Mouse (Mus musculus) adrenal gland, postnatal 36 days (tissue): ENCODE measurements around the gene Etl4. TPM values are rescaled to one million over a fixed set of nuclear protein-coding genes. Genes with fewer than 3 reads are reported as not detected.
"Not testable (repeated sequence)": the region's sequence is repeated elsewhere in the genome, so short reads cannot be mapped to it uniquely, and the experiment has no call there.

Experiments used
- DNase-seq, 2 experiments: peaks; one replicate each; pipeline ENCODE4 v3.0.0; 2021; ENCODE audit warnings: mixed read lengths in 1 of 2
- total RNA-seq, 2 experiments: library from RNA; stranded (reverse); gene quantifications; 2 replicates each; pipeline ENCODE4 v1.2.3; 2021

Etl4 gene
- total RNA-seq, 2 experiments from 2014 or later, result 20.2 to 27.6 TPM

DNA sequence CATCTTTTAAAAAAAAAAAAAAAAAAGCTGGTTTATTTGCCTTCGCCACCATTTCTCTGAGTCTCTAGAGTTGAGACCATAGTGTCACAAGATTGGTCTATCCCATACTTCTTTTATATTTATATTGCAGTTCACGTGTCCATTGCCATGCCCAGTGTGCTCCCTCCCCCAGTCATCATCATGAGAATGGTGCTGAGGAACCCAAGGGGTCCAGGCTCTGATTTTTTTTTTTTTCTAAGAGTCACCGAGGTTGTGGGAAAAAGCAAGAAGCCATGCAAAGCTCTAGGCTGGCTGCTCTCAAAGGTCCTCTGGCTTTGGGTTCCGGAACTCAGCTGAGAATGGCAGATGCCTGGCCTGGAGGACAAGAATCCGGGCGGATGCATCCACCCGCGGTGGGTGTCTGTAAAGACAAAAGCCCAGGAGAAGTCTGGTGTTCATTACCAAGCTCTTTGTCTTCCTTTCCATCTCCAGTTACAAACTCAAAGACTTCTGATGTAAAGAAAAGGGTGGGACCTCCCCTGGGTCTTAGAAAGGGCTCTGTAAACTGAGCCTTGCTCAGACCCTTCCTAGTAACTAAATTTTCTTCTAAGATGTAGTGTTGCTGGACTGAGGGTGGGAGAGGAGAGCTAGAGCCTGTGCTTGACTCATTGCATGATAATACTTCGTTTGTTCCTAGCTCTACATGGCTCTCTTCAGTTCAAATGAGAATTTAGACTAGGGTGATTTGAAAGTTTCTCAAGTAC lies 745.2 kb downstream of the Etl4 start:
- DNase-seq, result no peak

- DNase-seq, result no peak
Observed at GRCm38 (mm10) chr2:20655341-20655612, 745.7 kb downstream of the Etl4 start.

- DNase-seq, result no peak
Observed at GRCm38 (mm10) chr2:20657856-20658255, 748.3 kb downstream of the Etl4 start.

DNA sequence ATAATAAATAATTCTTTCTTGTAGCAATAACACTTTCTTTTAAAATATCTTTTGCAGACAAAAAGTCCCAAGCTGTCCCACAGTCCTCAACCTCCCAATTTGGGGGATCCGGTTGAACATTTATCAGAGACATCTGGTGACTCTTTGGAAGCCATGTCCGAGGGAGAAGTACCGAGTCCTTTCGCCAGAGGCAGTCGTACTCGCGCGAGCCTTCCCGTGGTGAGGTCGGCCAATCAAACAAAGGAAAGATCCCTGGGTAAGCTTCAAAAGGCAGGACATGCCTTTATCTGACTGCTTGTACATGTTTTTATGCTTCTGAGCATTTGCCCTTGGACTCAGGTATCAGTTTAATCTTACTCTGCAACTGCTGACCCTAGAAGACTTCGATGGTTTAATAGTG lies 752.3 kb downstream of the Etl4 start:
- DNase-seq, result no peak

DNA sequence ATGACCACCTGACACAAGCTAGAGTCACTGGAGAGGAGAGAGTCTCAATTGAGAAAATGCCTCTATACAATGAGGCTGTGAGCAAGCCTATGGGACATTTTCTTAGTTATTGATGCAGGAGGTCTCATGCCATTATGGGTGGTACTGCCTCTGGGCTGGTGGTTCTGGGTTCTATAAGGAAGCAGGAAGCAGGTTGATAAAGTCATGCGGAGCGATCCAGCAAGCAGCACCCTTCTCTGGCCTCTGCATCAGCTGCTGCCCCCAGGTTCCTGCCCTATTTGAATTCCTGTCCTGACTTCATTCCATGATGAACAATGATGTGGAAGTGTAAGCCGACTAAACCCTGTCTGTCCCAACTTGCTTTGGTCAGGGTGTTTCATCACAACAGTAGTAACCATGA lies 753.1 kb downstream of the Etl4 start:
- DNase-seq, result no peak

DNA sequence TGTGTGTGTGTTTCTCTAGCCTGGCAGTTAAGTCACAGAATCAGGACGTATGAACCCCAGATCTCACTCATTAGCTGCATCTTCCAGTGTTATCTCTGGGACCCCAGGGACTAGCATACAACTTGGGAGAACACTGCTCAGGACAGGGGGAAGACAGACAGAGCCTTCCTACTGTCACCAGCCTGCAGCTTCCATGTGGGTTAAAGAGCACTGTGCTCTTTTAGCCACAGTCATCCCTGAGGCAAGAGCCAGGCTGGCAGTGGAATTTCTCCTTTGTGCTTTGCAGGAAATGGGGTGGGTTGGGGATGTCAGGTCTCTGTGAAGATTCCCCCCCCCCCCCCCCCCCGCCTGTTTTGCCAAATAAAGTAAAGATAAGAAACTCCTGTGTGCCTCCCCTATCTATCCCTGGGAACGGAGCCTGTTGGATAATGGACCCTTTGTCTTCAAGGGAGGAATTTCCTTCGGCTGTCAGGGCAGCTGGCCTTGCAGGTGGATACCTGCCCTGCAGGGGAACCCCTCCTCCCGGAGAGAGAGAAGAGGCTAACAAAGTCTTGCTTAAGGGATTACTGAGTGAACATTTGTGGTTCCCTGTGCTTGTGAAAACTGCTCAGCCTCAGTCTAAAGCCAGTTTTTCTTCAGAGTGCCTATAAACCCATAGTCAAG lies 755.9 kb downstream of the Etl4 start:
- DNase-seq, result no peak

DNA sequence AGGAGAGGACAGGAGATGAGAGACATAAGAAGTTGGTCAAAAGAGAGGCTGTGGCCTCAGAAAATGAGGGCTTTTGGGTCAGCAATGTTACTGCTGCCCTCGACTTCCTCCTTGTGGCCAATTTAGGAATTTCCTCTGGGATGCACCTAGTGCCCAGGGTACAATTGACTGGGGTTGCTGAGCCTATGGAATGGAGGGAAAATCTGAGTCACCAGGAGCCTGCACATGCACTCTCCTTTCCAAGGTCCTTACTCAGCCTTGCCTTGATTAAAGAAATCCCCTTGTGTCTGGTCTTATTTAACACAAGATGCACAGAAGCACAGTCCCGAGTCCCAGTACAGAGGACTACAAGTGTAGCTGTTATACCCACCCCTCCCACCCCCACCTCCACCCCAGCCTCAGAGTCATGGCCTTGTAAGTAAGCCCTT lies 756.5 kb downstream of the Etl4 start:
- DNase-seq, result peak; percentile 73 to 78

DNA sequence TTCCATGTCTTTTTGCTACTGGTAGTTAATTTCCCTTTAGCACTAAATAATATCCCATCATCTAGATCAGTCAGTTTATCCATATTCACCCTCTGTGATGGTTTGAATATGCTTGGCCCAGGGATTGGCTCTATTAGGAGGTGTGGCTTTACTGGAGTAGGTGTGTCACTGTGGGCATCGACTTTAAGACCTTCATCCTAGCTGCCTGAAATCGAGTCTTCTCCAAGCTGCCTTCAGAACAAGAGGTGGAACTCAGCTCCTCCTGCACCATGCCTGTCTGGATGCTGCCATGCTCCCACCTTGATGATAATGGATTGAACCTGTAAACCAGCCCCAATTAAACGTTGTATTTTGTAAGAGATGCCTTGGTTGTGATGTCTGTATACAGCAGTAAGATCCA lies 758.3 kb downstream of the Etl4 start:
- no peak for DNase-seq

DNA sequence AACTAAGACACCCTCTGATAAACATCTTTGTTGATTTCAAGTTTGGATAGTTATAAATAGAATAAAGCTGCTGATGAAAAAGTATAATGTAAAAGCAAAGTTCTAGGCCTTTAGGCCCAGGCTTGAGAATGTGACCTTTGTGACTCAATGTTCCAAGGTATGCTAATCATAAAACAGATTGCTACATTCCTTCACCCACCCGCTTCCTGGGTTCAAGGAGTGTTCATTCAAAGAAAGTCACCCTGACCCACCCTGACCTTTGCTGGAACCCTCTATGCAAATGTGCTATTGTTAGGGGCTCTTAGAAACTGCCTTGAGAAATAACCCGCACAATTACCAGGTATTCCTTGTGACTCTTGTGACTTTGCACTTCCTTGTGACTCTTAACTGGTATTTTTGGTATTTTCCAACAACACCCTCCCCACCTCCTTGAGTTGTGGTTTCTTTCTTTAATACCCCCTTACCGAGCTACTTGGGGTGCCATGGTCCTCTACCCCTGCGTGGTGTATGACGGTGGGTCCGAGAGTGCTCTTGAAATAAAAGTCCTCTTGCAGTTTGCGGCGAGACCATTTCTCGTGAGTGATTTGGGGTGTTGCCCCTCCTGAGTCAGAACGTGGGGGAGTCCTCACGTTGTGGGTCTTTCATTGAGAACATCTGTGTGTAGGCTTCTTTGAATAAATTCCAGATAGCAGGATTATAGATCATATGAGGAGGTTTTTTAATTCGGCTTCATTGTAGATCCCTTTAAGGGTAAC lies 758.9 kb downstream of the Etl4 start:
- not testable (repeated sequence) for DNase-seq

- DNase-seq, result no peak
Observed at GRCm38 (mm10) chr2:20669367-20669766, 759.8 kb downstream of the Etl4 start.

- DNase-seq, result no peak
Observed at GRCm38 (mm10) chr2:20671546-20672255, 762.1 kb downstream of the Etl4 start.

GRCm38 (mm10) chr2:20672281-20672680 lies 762.7 kb downstream of the Etl4 start:
- no peak for DNase-seq

GRCm38 (mm10) chr2:20672803-20673603 lies 763.4 kb downstream of the Etl4 start:
- peak; percentile 62 to 71 for DNase-seq

DNA sequence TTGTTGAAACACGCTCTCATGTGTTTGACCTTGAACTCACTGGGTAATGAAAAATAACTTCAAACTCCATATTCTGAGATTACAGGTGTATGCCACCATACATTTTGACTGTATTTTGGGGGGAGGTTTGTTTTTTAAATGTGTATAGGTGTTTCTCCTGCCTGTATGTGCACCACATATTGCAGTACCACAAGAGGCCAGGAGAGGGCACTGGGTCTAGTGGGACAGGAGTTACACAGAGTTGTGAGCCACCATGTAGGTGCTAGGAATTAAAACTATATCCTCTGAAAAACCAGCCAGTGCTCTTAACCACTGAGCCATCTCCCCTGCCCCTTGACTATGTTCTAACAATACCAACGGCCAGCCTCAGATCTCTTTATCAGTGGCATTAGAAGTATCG lies 766.8 kb downstream of the Etl4 start:
- no peak for DNase-seq

GRCm38 (mm10) chr2:20678793-20679192 lies 769.2 kb downstream of the Etl4 start:
- DNase-seq, result no peak

GRCm38 (mm10) chr2:20682203-20682602 lies 772.6 kb downstream of the Etl4 start:
- not testable (repeated sequence) for DNase-seq

- no peak for DNase-seq
Observed at GRCm38 (mm10) chr2:20689389-20689788, 779.8 kb downstream of the Etl4 start.

DNA sequence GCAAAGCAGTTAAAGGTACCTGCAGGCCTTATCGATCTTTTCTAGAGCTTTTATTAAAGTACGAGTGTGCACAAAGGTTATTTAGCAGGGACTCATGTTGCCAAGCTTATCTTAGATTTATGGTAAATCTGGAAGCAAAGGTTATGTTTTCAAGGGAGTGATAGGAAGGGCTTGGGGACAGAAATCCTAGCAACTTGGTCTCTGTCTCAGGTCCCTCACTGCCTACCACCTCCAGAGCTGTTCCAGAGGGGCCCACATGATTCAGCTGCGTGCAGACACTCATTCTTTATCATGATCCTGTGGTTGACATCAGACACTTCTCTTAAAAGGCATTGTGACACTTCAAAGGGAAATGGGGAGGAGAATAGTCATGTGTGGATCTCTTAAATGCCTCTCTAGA lies 783.3 kb downstream of the Etl4 start:
- no peak for DNase-seq

DNA sequence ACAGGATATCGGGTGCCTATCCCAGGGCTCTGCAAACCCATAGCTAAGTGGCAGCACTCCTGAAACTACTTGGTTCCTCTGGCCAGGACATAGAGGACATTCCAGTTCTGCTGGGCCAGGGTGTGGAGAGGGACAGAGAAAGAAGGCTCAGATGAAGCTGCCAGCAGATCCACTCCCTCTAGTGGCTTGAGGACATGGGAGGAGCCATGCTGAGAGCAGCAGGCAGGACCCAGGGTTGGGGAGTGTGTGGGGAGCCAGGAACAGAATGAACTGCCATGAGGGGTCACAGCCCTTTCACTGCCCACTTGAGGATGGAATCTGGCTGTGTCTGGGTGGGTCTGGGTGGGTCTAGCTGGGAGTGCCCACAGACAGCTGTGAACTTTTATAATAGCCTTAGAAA lies 784.2 kb downstream of the Etl4 start:
- no peak for DNase-seq

GRCm38 (mm10) chr2:20697719-20698118 lies 788.1 kb downstream of the Etl4 start:
- no peak for DNase-seq

DNA sequence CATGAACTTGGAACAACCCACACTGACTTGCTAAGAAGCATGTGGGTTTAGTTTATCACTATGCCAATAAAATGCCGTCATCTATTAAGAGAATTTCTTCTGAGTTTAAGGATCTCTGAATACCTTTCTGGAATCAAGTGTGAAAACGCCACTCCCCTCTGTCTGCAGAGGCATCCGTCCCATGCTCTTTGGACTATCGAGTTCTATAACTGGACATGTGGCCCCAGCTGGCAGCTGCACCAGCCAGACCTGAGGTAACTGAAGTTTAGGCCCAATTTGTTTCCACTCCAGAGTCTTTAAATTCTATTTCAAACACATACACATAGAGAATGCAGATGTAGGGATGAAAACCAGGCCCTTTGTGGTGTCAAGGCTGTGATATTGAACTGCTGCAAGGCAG lies 795.5 kb downstream of the Etl4 start:
- no peak for DNase-seq

GRCm38 (mm10) chr2:20710589-20710988 lies 801.0 kb downstream of the Etl4 start:
- DNase-seq, result no peak
